Mouse (Mus musculus) ES-Bruce4 (cell line): Measurements from ENCODE around the gene Actn2.

ENCODE experiments used
- CTCF ChIP-seq: IDR thresholded peaks from one replicate; pipeline ENCODE4 v1.8.1; 2011; ENCODE audit warnings: low read depth, low read length
- EP300 ChIP-seq: IDR thresholded peaks from 2 replicates; pipeline ENCODE4 v1.6.1; 2011; ENCODE audit warnings: low read depth, low read length; ENCODE audit not compliant: insufficient read depth

GRCm38 (mm10) chr13:12323076-12323625 is 17.4 kb downstream of the Actn2 start:
- TF ChIP-seq EP300 (no peak), CTCF (no peak)
